Mouse (Mus musculus): ENCODE data around the gene Uggt2. TPM values are rescaled to one million over a fixed set of nuclear protein-coding genes. Genes with fewer than 3 reads are reported as not detected.
A peak's percentile ranks its signal among the peaks of the same experiment; 100 is the strongest.

The Uggt2 gene
- polyA plus RNA-seq, 1 experiment from 2014 or later, result 26.6 TPM

GRCm38 (mm10) chr14:119107591-119107990 lies 8.4 kb upstream of the Uggt2 start:
- WGBS, result 87% methylated on average over 8 of the region's 8 CpGs

GRCm38 (mm10) chr14:119099570-119099891 lies 301 bp upstream of the Uggt2 start:
- Histone ChIP-seq H3K4me3 (peak overlapping the region; percentile 84), H3K4me1 (peaks cover 15% of the 10 kb centered on the region), H3K27me3 (no peaks in the 10 kb centered on the region), H3K4me2 (replicated peaks) (peak overlapping the region; percentile 77), H3K27ac (peak overlapping the region; percentile 90), H3K9me3 (replicated peaks) (no peaks in the 10 kb centered on the region), H3K9ac (peak overlapping the region; percentile 89), H3K36me3 (no peaks in the 10 kb centered on the region)
- under 1% methylated on average over 13 of the region's 13 CpGs for WGBS
- ATAC-seq (ENCODE audit: low FRiP score), result peak; percentile 89; the same call in 1 of the 2 replicates

More at GRCm38 (mm10) chr14:119107591-119107990, 8.4 kb upstream of the Uggt2 start:
- no peak for ATAC-seq (ENCODE audit: low FRiP score)
- no peak overlapping the region for H3K9ac ChIP-seq
- no peaks in the 10 kb centered on the region for H3K9me3 ChIP-seq (replicated peaks)
- H3K4me2 ChIP-seq (replicated peaks), result no peak overlapping the region
- H3K4me1 ChIP-seq, result no peaks in the 10 kb centered on the region
- no peaks in the 10 kb centered on the region for H3K36me3 ChIP-seq
- no peak overlapping the region for H3K4me3 ChIP-seq
- H3K27ac ChIP-seq, result no peak overlapping the region
- H3K27me3 ChIP-seq, result no peaks in the 10 kb centered on the region

GRCm38 (mm10) chr14:119061811-119062210 lies 37.4 kb downstream of the Uggt2 start:
- H3K4me2 ChIP-seq (replicated peaks), result no peak overlapping the region
- H3K9me3 ChIP-seq (replicated peaks), result no peaks in the 10 kb centered on the region
- ATAC-seq (ENCODE audit: low FRiP score), result no peak
- no peaks in the 10 kb centered on the region for H3K27me3 ChIP-seq
- H3K4me1 ChIP-seq, result no peaks in the 10 kb centered on the region
- peaks cover 16% of the 10 kb centered on the region; the same call in 1 of the 2 replicates for H3K36me3 ChIP-seq
- no peak overlapping the region for H3K9ac ChIP-seq
- H3K4me3 ChIP-seq, result no peak overlapping the region
- whole genome bisulfite sequencing, result 88% methylated on average over 1 of the region's 1 CpGs
- no peak overlapping the region for H3K27ac ChIP-seq

GRCm38 (mm10) chr14:119060682-119061081 lies 38.5 kb downstream of the Uggt2 start:
- Histone ChIP-seq H3K4me1 (no peaks in the 10 kb centered on the region), H3K4me2 (replicated peaks) (no peak overlapping the region), H3K9ac (no peak overlapping the region), H3K4me3 (no peak overlapping the region), H3K36me3 (peaks cover 16% of the 10 kb centered on the region; the same call in 1 of the 2 replicates), H3K27ac (no peak overlapping the region), H3K27me3 (no peaks in the 10 kb centered on the region), H3K9me3 (replicated peaks) (no peaks in the 10 kb centered on the region)
- no peak for ATAC-seq (ENCODE audit: low FRiP score)
- WGBS, result 94% methylated on average over 2 of the region's 2 CpGs

- Histone ChIP-seq H3K4me3 (no peak overlapping the region), H3K27me3 (no peaks in the 10 kb centered on the region), H3K9me3 (replicated peaks) (no peaks in the 10 kb centered on the region), H3K36me3 (peaks cover 29% of the 10 kb centered on the region), H3K9ac (no peak overlapping the region), H3K4me1 (no peaks in the 10 kb centered on the region), H3K4me2 (replicated peaks) (no peak overlapping the region), H3K27ac (no peak overlapping the region)
- 94% methylated on average over 4 of the region's 4 CpGs for WGBS
- ATAC-seq (ENCODE audit: low FRiP score), result no peak
These were observed 42.2 kb downstream of the Uggt2 start for GRCm38 (mm10) chr14:119057014-119057413.

- no peak overlapping the region for H3K4me2 ChIP-seq (replicated peaks)
- H3K9ac ChIP-seq, result no peak overlapping the region
- no peaks in the 10 kb centered on the region for H3K4me1 ChIP-seq
- WGBS, result 60% methylated on average over 1 of the region's 1 CpGs
- H3K27me3 ChIP-seq, result no peaks in the 10 kb centered on the region
- peaks cover 29% of the 10 kb centered on the region for H3K36me3 ChIP-seq
- no peak overlapping the region for H3K4me3 ChIP-seq
- H3K27ac ChIP-seq, result no peak overlapping the region
- no peaks in the 10 kb centered on the region for H3K9me3 ChIP-seq (replicated peaks)
- no peak for ATAC-seq (ENCODE audit: low FRiP score)
These were observed 46.3 kb downstream of the Uggt2 start for GRCm38 (mm10) chr14:119052969-119053368.

- H3K27ac ChIP-seq, result no peak overlapping the region
- no peaks in the 10 kb centered on the region for H3K4me1 ChIP-seq
- WGBS, result 89% methylated on average over 3 of the region's 3 CpGs
- no peak overlapping the region for H3K4me2 ChIP-seq (replicated peaks)
- H3K36me3 ChIP-seq, result peaks cover 26% of the 10 kb centered on the region
- H3K4me3 ChIP-seq, result no peak overlapping the region
- no peak for ATAC-seq (ENCODE audit: low FRiP score)
- H3K9ac ChIP-seq, result no peak overlapping the region
- H3K9me3 ChIP-seq (replicated peaks), result no peaks in the 10 kb centered on the region
- H3K27me3 ChIP-seq, result no peaks in the 10 kb centered on the region
These were observed 46.9 kb downstream of the Uggt2 start for GRCm38 (mm10) chr14:119052361-119052760.

GRCm38 (mm10) chr14:119043765-119044164 lies 55.5 kb downstream of the Uggt2 start:
- no peaks in the 10 kb centered on the region for H3K4me1 ChIP-seq
- no peak for ATAC-seq (ENCODE audit: low FRiP score)
- no peak overlapping the region for H3K27ac ChIP-seq
- H3K4me2 ChIP-seq (replicated peaks), result no peak overlapping the region
- H3K36me3 ChIP-seq, result peaks cover 8% of the 10 kb centered on the region
- H3K4me3 ChIP-seq, result no peak overlapping the region
- no peak overlapping the region for H3K9ac ChIP-seq
- H3K9me3 ChIP-seq (replicated peaks), result no peaks in the 10 kb centered on the region
- H3K27me3 ChIP-seq, result no peaks in the 10 kb centered on the region
- WGBS, result 85% methylated on average over 7 of the region's 7 CpGs

GRCm38 (mm10) chr14:119040253-119040652 lies 59.0 kb downstream of the Uggt2 start:
- Histone ChIP-seq H3K9me3 (replicated peaks) (no peaks in the 10 kb centered on the region), H3K4me1 (peaks cover 3% of the 10 kb centered on the region; the same call in 1 of the 2 replicates), H3K36me3 (peaks cover 12% of the 10 kb centered on the region), H3K27me3 (no peaks in the 10 kb centered on the region), H3K27ac (no peak overlapping the region), H3K9ac (no peak overlapping the region), H3K4me2 (replicated peaks) (no peak overlapping the region), H3K4me3 (no peak overlapping the region)
- WGBS, result 52% methylated on average over 1 of the region's 1 CpGs
- peak; percentile 56; the same call in 1 of the 2 replicates for ATAC-seq (ENCODE audit: low FRiP score)

GRCm38 (mm10) chr14:119037755-119038154 lies 61.5 kb downstream of the Uggt2 start:
- Histone ChIP-seq H3K36me3 (peaks cover 27% of the 10 kb centered on the region), H3K4me1 (peaks cover 3% of the 10 kb centered on the region; the same call in 1 of the 2 replicates), H3K27me3 (no peaks in the 10 kb centered on the region), H3K4me2 (replicated peaks) (no peak overlapping the region), H3K4me3 (no peak overlapping the region), H3K9ac (no peak overlapping the region), H3K9me3 (replicated peaks) (no peaks in the 10 kb centered on the region), H3K27ac (no peak overlapping the region)
- 26% methylated on average over 3 of the region's 3 CpGs for WGBS
- no peak for ATAC-seq (ENCODE audit: low FRiP score)

GRCm38 (mm10) chr14:119037076-119037683 lies 62.0 kb downstream of the Uggt2 start:
- Histone ChIP-seq H3K4me2 (replicated peaks) (no peak overlapping the region), H3K27ac (no peak overlapping the region), H3K9me3 (replicated peaks) (no peaks in the 10 kb centered on the region), H3K27me3 (no peaks in the 10 kb centered on the region), H3K9ac (no peak overlapping the region), H3K4me1 (peaks cover 3% of the 10 kb centered on the region; the same call in 1 of the 2 replicates), H3K36me3 (peaks cover 27% of the 10 kb centered on the region), H3K4me3 (no peak overlapping the region)
- WGBS, result 71% methylated on average over 12 of the region's 12 CpGs
- ATAC-seq (ENCODE audit: low FRiP score), result no peak

GRCm38 (mm10) chr14:119027675-119028253 lies 71.5 kb downstream of the Uggt2 start:
- 74% methylated on average over 1 of the region's 2 CpGs for WGBS
- no peak for ATAC-seq (ENCODE audit: low FRiP score)
- no peak overlapping the region for H3K4me3 ChIP-seq
- peaks cover 27% of the 10 kb centered on the region for H3K36me3 ChIP-seq
- H3K27me3 ChIP-seq, result no peaks in the 10 kb centered on the region
- no peak overlapping the region for H3K4me2 ChIP-seq (replicated peaks)
- H3K27ac ChIP-seq, result no peak overlapping the region
- H3K4me1 ChIP-seq, result no peaks in the 10 kb centered on the region
- no peaks in the 10 kb centered on the region for H3K9me3 ChIP-seq (replicated peaks)
- no peak overlapping the region for H3K9ac ChIP-seq

- WGBS, result 52% methylated on average over 4 of the region's 4 CpGs
- Histone ChIP-seq H3K4me3 (no peak overlapping the region), H3K4me1 (no peaks in the 10 kb centered on the region), H3K4me2 (replicated peaks) (no peak overlapping the region), H3K27me3 (no peaks in the 10 kb centered on the region), H3K27ac (no peak overlapping the region), H3K9me3 (replicated peaks) (no peaks in the 10 kb centered on the region), H3K36me3 (peaks cover 27% of the 10 kb centered on the region), H3K9ac (no peak overlapping the region)
- no peak; the same call in 1 of the 2 replicates for ATAC-seq (ENCODE audit: low FRiP score)
These were observed 72.1 kb downstream of the Uggt2 start for GRCm38 (mm10) chr14:119027130-119027529.

All from hindbrain, embryonic 12.5 days (tissue).